In the genomic region with DNA sequence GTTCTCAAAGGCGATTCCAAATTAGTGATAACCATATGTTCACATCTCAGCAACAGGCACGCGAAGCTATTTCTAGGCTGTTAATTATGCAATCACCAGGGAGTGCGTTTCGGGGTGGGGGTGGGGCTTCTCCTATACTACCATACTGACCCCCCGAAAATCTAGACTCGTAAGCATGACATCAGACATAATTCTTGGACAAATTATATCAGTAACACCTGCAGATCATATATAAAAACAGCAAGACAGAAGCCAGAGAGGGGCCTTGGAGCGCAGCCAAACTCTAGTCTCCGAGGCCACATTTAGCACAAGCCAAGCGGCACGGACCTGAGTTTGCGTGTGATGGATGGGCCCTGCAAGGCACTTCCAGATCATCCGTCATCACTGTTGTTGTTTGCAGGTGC, we compare ENCODE assay signal across 8 mouse cellular contexts.
DNase-seq lines count a peak whose midpoint lies in the region; ATAC-seq and TF ChIP-seq lines count a peak whose summit lies in the region.

No protein-coding gene starts in this region.

- DNase-seq in forebrain, embryonic 14.5 days (ENCODE audit: low spot score): peak; percentile 69
- no peak for DNase-seq in forebrain, embryonic 11.5 days (ENCODE audit: low spot score)
- DNase-seq in ZHBTc4 (ENCODE audit: low read depth, low spot score): peak; percentile 3
- peak; percentile 21 to 34 for DNase-seq in cerebellum, postnatal 4 days (ENCODE audit: low spot score in 2 of 2)
- peak; percentile 49 for DNase-seq in heart, postnatal 0 days (ENCODE audit: low spot score)
- peak; percentile 23 to 27 for DNase-seq in left cerebral cortex, adult 2 months (ENCODE audit: extremely low spot score in 1 of 2, low spot score in 2 of 2)
- DNase-seq in right cerebral cortex, postnatal 14 days: peak; percentile 52
- no peak for DNase-seq in urinary bladder, postnatal 25 days (ENCODE audit: low spot score)

- TF ChIP-seq EP300 in heart, postnatal 0 days (IDR thresholded peaks at IDR 0.05; ENCODE audit: low read depth): no peak

- no peak overlapping the region for H3K4me3 ChIP-seq in forebrain, embryonic 14.5 days (ENCODE audit: low read depth, low read length)
- no peak overlapping the region for H3K4me3 ChIP-seq in forebrain, embryonic 11.5 days (ENCODE audit: low read depth, low read length)
- H3K4me3 ChIP-seq in heart, postnatal 0 days (ENCODE audit: low read depth, low read length): peak overlapping the region; percentile 18; the same call in 1 of the 2 replicates
- H3K4me3 ChIP-seq in left cerebral cortex, adult 2 months: no peak overlapping the region

- no peak overlapping the region for H3K27ac ChIP-seq in forebrain, embryonic 14.5 days (ENCODE audit: low read depth, low read length)
- H3K27ac ChIP-seq in forebrain, embryonic 11.5 days (ENCODE audit: low read depth, low read length): no peak overlapping the region
- peak overlapping the region; percentile 56 for H3K27ac ChIP-seq in heart, postnatal 0 days (ENCODE audit: low read depth)
- 0 out of 2 replicates have a peak overlapping the region, but pooled peaks have one; percentile 42 for H3K27ac ChIP-seq in left cerebral cortex, adult 2 months

- no peak overlapping the region for H3K9ac ChIP-seq in forebrain, embryonic 14.5 days (ENCODE audit: low read length)
- H3K9ac ChIP-seq in forebrain, embryonic 11.5 days (ENCODE audit: low read length): no peak overlapping the region
- H3K9ac ChIP-seq in heart, postnatal 0 days (replicated peaks; ENCODE audit: low read depth, low read length): no peak overlapping the region

- no peaks in the 10 kb centered on the region for H3K36me3 ChIP-seq in forebrain, embryonic 14.5 days (ENCODE audit: control insufficient read depth, insufficient read depth, low read length)
- no peaks in the 10 kb centered on the region for H3K36me3 ChIP-seq in forebrain, embryonic 11.5 days (ENCODE audit: control insufficient read depth, insufficient read depth, low read length)
- H3K36me3 ChIP-seq in heart, postnatal 0 days (replicated peaks; ENCODE audit: control insufficient read depth, insufficient read depth, low read length): no peaks in the 10 kb centered on the region

- ATAC-seq in forebrain, embryonic 14.5 days: peak; percentile 69
- no peak for ATAC-seq in forebrain, embryonic 11.5 days (replicated peaks; ENCODE audit: low FRiP score)
- ATAC-seq in heart, postnatal 0 days (ENCODE audit: insufficient read depth, low read depth): no peak; the same call in 1 of the 2 replicates

- 52% methylated on average over 13 of the region's 13 CpGs for WGBS in forebrain, embryonic 14.5 days
- 77% methylated on average over 13 of the region's 13 CpGs for WGBS in forebrain, embryonic 11.5 days
- WGBS in heart, postnatal 0 days: 14% methylated on average over 13 of the region's 13 CpGs

- H3K27me3 ChIP-seq in forebrain, embryonic 14.5 days (replicated peaks; ENCODE audit: control insufficient read depth, insufficient read depth, low read length): no peaks in the 10 kb centered on the region
- no peaks in the 10 kb centered on the region for H3K27me3 ChIP-seq in forebrain, embryonic 11.5 days (ENCODE audit: control insufficient read depth, insufficient read depth, low read length)
- H3K27me3 ChIP-seq in heart, postnatal 0 days (ENCODE audit: control insufficient read depth, insufficient read depth, low read length): no peaks in the 10 kb centered on the region

- H3K9me3 ChIP-seq in forebrain, embryonic 14.5 days (replicated peaks; ENCODE audit: control insufficient read depth, low read length): no peaks in the 10 kb centered on the region
- H3K9me3 ChIP-seq in forebrain, embryonic 11.5 days (ENCODE audit: control insufficient read depth, low read length): no peaks in the 10 kb centered on the region
- no peaks in the 10 kb centered on the region for H3K9me3 ChIP-seq in heart, postnatal 0 days (replicated peaks; ENCODE audit: control insufficient read depth, low read length)

- H3K4me1 ChIP-seq in forebrain, embryonic 14.5 days (ENCODE audit: control insufficient read depth, insufficient read depth, low read length): 0 out of 2 replicates have a peak, but pooled peaks cover 4% of the 10 kb centered on the region
- no peaks in the 10 kb centered on the region for H3K4me1 ChIP-seq in forebrain, embryonic 11.5 days (replicated peaks; ENCODE audit: control insufficient read depth, insufficient read depth, low read length)
- H3K4me1 ChIP-seq in heart, postnatal 0 days (ENCODE audit: control insufficient read depth, insufficient read depth): 0 out of 2 replicates have a peak, but pooled peaks cover 4% of the 10 kb centered on the region

- intact Hi-C loops in left cerebral cortex, adult 2 months (cut with DNase I): no loop called here

- TF ChIP-seq CTCF in heart, postnatal 0 days (IDR thresholded peaks at IDR 0.05; ENCODE audit: low read depth): no peak
- no peak for TF ChIP-seq CTCF in left cerebral cortex, adult 2 months (IDR thresholded peaks at IDR 0.05)

- H3K4me2 ChIP-seq in forebrain, embryonic 14.5 days (ENCODE audit: low read length): peak overlapping the region; percentile 32
- H3K4me2 ChIP-seq in forebrain, embryonic 11.5 days (ENCODE audit: low read depth, low read length, severe bottlenecking): no peak overlapping the region
- H3K4me2 ChIP-seq in heart, postnatal 0 days (ENCODE audit: low read depth, low read length): peak overlapping the region; percentile 35; the same call in 1 of the 2 replicates

Comparison
In these comparisons a context has a peak if more than half of its experiments do, and no peak if none do; other contexts are left out.
1. DNase-seq: peak in forebrain, embryonic 14.5 days (single experiment), ZHBTc4 (single experiment), cerebellum, postnatal 4 days (2 of 2), heart, postnatal 0 days (single experiment), left cerebral cortex, adult 2 months (2 of 2) and right cerebral cortex, postnatal 14 days (single experiment); none in forebrain, embryonic 11.5 days (single experiment) and urinary bladder, postnatal 25 days (single experiment).
2. H3K27ac ChIP-seq: peak in heart, postnatal 0 days (single experiment) and left cerebral cortex, adult 2 months (single experiment); none in forebrain, embryonic 14.5 days (single experiment) and forebrain, embryonic 11.5 days (single experiment).